Mouse (Mus musculus) stomach, embryonic 14.5 days (tissue): ENCODE measurements at regions not wholly inside any gene's neighbourhood (a gene's known extent, or its start where the extent isn't known, plus 50 kb on each side); places are given as distances from the start of the nearest gene placed in this dataset.
A peak's percentile ranks its signal among the peaks of the same experiment; 100 is the strongest.

Source experiments
- ATAC-seq: fragments of 200-750 bp; cut with Nextera tagmentation; 2 replicates; pipeline ENCODE4 v1.8.0; 2017; ENCODE audit warnings: low read depth, moderate TSS enrichment; ENCODE audit not compliant: insufficient number of reproducible peaks, insufficient read depth, low FRiP score
- H3K27ac ChIP-seq: fragments of 300-500 bp; sonication (generic); 2 replicates; pipeline ENCODE4 v1.5.1; 2014; ENCODE audit warnings: mild to moderate bottlenecking, low read length, moderate library complexity, mixed read lengths
- H3K27me3 ChIP-seq: fragments of 300-500 bp; sonication (generic); 2 replicates; pipeline ENCODE4 v1.6.1; 2014; ENCODE audit warnings: low read length, control low read depth, mixed read lengths; ENCODE audit not compliant: control insufficient read depth, insufficient read depth
- H3K36me3 ChIP-seq: fragments of 300-500 bp; sonication (generic); 2 replicates; pipeline ENCODE4 v1.6.1; 2014; ENCODE audit warnings: mild to moderate bottlenecking, control low read depth, low read length, moderate library complexity, mixed read lengths; ENCODE audit not compliant: control insufficient read depth, insufficient read depth
- H3K4me1 ChIP-seq: fragments of 300-500 bp; sonication (generic); 2 replicates; pipeline ENCODE4 v1.6.1; 2014; ENCODE audit warnings: low read length, control low read depth, mixed read lengths; ENCODE audit not compliant: control insufficient read depth, insufficient read depth
- H3K4me2 ChIP-seq: fragments of 300-500 bp; sonication (generic); replicated peaks from 2 replicates; pipeline ENCODE4 v1.6.1; 2014; ENCODE audit warnings: low read depth, low read length, control low read depth
- H3K4me3 ChIP-seq: fragments of 300-500 bp; sonication (generic); 2 replicates; pipeline ENCODE4 v1.5.1; 2014; ENCODE audit warnings: low read depth, low read length, control low read depth
- H3K9ac ChIP-seq: fragments of 300-500 bp; sonication (generic); replicated peaks from 2 replicates; pipeline ENCODE4 v1.6.1; 2014; ENCODE audit warnings: low read depth, mild to moderate bottlenecking, control low read depth, low read length, moderate library complexity, mixed read lengths
- H3K9me3 ChIP-seq: fragments of 300-500 bp; sonication (generic); 2 replicates; pipeline ENCODE4 v1.6.1; 2016; ENCODE audit warnings: low read depth, low read length, control low read depth; ENCODE audit not compliant: control insufficient read depth
- WGBS: fragments of 180-500 bp; shearing (Covaris S2); extraction: QIAGEN DNeasy Blood & Tissue Kit; methylation state at CpG from one replicate; pipeline ENCODE4 v1.1.7; 2014; 5-methylcytosine and 5-hydroxymethylcytosine counted together

DNA sequence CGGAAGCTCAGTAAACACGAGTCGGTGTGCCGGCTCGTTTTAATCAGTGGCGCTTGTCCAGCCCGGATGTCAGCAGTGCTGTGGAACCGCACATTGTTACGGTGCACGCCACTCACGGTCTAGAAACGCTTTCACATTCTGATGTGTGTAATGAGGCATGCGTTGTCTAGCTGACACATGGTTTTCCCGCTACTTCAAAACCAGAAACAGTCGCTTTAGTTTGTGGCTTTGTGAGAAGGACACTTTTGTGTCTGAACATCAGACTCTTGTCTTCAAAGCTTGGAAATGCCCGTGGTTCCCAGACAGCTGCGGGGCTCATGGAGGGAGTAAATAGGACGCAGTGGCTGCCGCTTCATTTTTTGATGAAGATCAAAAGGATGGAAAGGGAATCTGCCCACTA lies 77.0 kb upstream of the Lgr5 start:
- H3K4me1 ChIP-seq: no peaks in the 10 kb centered on the region
- WGBS: 74% methylated on average over 19 of the region's 19 CpGs
- no peak overlapping the region for H3K9ac ChIP-seq
- H3K4me3 ChIP-seq: no peak overlapping the region
- no peak for ATAC-seq
- H3K27me3 ChIP-seq: no peaks in the 10 kb centered on the region
- no peaks in the 10 kb centered on the region for H3K36me3 ChIP-seq
- H3K4me2 ChIP-seq: no peak overlapping the region
- H3K9me3 ChIP-seq: no peaks in the 10 kb centered on the region
- no peak overlapping the region for H3K27ac ChIP-seq

DNA sequence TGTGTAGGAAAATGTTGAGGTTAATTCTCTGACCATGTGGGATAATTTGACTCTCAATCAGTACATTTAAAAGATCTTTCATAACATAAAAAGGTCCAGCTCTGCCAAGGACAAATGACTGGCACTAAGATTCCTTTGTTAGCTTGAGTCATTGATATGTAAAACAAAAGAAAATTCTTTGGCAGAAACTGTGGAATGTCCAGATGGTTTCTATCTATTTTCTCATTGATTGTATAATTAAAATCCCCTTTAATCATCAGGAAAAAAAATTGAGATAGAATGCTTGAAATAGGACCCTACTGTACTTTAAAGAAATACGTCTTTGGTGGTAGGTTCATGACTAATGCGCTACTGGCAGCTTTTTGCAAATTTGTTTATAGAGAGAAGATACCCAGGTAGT lies 89.1 kb upstream of the Lgr5 start:
- H3K4me3 ChIP-seq: no peak overlapping the region
- H3K27me3 ChIP-seq: no peaks in the 10 kb centered on the region
- WGBS: 82% methylated on average over 2 of the region's 2 CpGs
- no peaks in the 10 kb centered on the region for H3K4me1 ChIP-seq
- H3K9ac ChIP-seq: no peak overlapping the region
- no peak overlapping the region for H3K27ac ChIP-seq
- no peaks in the 10 kb centered on the region for H3K36me3 ChIP-seq
- H3K4me2 ChIP-seq: no peak overlapping the region
- ATAC-seq: no peak
- no peaks in the 10 kb centered on the region for H3K9me3 ChIP-seq

DNA sequence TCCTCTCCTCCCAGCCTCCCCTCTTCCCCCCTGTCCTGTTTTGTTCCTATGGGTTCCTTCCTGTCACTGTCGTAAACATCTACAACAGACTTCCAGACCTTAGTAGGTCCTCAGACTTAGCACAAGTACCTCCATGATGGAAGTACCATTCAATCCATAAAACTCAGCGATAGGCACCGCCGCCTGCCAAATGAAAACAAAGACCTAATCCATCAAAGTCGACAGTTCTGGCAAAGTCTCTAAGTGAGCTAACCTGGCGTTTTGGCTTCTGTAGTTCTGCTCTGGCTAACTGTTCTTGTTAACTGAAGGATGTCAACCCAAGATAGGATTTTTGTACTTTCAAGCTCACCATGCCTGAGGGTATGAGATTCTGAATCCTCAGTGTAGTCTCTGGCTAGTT lies 93.5 kb upstream of the Lgr5 start:
- H3K9ac ChIP-seq: no peak overlapping the region
- H3K4me1 ChIP-seq: no peaks in the 10 kb centered on the region
- H3K27ac ChIP-seq: no peak overlapping the region
- no peaks in the 10 kb centered on the region for H3K36me3 ChIP-seq
- no peaks in the 10 kb centered on the region for H3K9me3 ChIP-seq
- no peak overlapping the region for H3K4me2 ChIP-seq
- H3K27me3 ChIP-seq: no peaks in the 10 kb centered on the region
- no peak for ATAC-seq
- WGBS: 50% methylated on average over 6 of the region's 6 CpGs
- H3K4me3 ChIP-seq: no peak overlapping the region

DNA sequence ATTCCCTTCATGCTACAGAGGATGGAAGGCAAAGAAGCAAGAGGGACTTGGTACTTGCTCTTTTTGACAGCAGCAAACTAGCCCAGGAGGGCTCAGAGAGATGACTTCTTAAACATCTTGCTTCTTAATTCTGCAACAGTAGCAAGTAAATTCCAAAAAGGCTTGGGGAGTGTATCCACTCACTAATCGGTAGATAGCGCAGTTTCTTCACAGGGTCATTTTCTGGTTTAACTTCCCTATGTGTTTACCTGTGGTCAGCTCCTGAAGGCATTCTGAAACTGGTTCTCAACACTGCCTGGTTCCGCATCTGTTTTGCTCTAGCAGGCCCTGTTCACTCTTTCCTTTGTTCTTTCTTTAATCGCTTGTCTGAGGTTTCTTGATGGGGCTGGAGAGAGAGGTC lies 104.4 kb upstream of the Lgr5 start:
- ATAC-seq: no peak
- no peak overlapping the region for H3K9ac ChIP-seq
- no peak overlapping the region for H3K4me2 ChIP-seq
- H3K27me3 ChIP-seq: no peaks in the 10 kb centered on the region
- H3K4me3 ChIP-seq: no peak overlapping the region
- no peak overlapping the region for H3K27ac ChIP-seq
- no peaks in the 10 kb centered on the region for H3K9me3 ChIP-seq
- no peaks in the 10 kb centered on the region for H3K4me1 ChIP-seq
- H3K36me3 ChIP-seq: no peaks in the 10 kb centered on the region
- WGBS: 88% methylated on average over 4 of the region's 4 CpGs

DNA sequence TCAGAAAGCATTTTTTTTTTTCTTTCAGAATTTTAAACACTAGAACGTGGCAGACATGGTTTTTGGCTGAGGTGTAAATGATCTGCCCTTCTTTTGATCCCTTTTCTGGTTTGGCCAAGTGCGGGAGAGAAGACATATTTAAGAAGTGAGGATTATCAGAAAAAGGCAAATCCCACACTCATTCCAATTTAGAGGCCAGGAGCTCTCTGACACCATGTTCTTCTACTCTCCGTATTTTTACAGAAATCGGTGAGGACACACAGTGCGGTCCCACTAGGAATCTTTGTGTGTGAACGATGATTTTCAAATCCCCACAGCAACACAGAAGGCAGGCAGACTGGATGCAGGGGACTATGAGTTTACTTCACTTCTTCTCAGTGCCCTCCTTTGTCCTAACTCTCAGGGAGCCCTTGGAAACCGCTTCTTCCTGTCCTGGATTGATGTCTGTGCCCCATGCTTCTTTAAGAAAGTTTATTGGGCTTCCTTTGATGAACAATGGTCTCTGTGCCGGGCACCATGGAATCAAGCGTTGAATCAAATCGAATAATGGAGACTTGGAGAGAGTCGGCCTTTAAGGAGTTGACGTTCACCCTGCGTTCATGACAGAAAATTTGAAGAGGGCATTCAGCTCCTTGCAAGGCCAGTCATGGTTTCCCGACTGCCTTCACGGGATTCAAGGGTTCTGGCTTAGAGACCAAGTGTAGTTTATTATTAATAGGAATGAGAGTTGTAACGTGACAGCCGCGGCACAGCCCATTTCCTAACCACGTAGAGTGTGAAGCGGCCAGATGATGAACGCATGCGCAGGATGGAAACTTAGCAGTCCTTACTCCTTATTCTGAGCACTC lies 106.6 kb upstream of the Lgr5 start:
- Histone ChIP-seq H3K4me1 (no peaks in the 10 kb centered on the region), H3K9me3 (no peaks in the 10 kb centered on the region), H3K27me3 (no peaks in the 10 kb centered on the region), H3K4me2 (no peak overlapping the region), H3K27ac (no peak overlapping the region), H3K4me3 (no peak overlapping the region), H3K36me3 (no peaks in the 10 kb centered on the region), H3K9ac (no peak overlapping the region)
- no peak for ATAC-seq
- WGBS: 86% methylated on average over 22 of the region's 22 CpGs

DNA sequence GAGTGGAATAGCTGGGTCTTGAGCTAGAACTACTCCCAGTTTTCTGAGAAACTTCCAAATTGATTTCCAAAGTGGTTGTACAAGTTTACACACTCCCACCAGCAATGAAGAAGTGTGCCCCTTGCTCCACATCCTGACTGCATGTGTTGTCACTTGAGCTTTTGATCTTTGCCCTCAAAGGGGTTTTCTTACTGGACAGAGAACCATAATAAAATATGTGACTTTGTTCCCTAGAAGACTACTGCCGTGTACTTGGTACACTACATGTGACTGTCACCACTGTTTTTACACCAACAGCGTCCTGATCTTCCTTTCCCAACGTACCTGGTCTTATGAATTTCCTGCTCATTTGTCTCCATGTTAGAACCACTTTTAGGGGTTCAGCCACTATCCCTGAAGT lies 114.3 kb upstream of the Tspan8 start:
- ATAC-seq: no peak
- Histone ChIP-seq H3K9me3 (no peaks in the 10 kb centered on the region), H3K4me3 (no peak overlapping the region), H3K4me1 (no peaks in the 10 kb centered on the region), H3K9ac (no peak overlapping the region), H3K27ac (no peak overlapping the region), H3K36me3 (no peaks in the 10 kb centered on the region), H3K4me2 (no peak overlapping the region), H3K27me3 (no peaks in the 10 kb centered on the region)
- 80% methylated on average over 3 of the region's 3 CpGs for WGBS

DNA sequence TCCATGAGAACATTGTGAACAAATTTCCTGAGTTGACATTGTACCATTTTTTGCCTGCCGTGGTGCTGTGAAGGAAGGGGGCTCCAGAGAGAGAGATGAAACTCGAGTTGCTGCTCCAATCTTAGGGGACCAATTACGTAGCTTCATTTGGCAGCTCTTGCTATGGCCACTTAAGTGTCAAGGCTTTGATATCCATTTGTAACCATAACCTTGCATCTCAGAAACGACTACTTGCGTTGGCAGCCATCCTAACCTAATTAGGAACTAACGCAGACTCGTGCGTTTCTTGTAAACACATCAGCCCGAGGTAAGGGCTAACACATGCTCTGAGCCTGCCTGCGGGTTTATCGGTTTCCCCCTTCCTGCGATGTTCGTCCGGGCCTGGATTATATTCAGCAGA lies 108.0 kb upstream of the Tspan8 start:
- no peak for ATAC-seq
- no peak overlapping the region for H3K9ac ChIP-seq
- H3K9me3 ChIP-seq: no peaks in the 10 kb centered on the region
- H3K4me2 ChIP-seq: peak overlapping the region; percentile 31
- no peaks in the 10 kb centered on the region for H3K4me1 ChIP-seq
- H3K4me3 ChIP-seq: no peak overlapping the region
- H3K27me3 ChIP-seq: no peaks in the 10 kb centered on the region
- 27% methylated on average over 14 of the region's 14 CpGs for WGBS
- H3K36me3 ChIP-seq: no peaks in the 10 kb centered on the region
- H3K27ac ChIP-seq: no peak overlapping the region

DNA sequence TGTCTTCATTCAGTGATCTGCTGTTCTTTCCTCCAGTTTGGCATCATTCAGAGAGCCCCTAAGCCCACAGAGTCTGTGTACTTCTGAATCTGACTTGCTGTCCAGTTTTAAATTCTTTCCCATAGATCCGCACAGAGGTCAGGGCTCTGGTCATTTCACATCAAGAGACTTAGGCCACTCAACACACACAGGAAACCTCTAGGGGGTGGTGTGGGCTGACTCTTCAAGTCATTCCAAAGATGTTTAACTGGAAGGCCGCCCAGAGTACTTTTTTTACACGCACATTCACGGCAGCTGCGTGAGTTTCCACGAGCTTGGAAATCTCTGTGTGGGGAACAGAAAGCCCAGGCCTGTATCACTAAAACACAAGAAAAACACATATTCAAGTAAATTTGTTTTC lies 102.7 kb upstream of the Tspan8 start:
- WGBS: 33% methylated on average over 6 of the region's 6 CpGs
- no peaks in the 10 kb centered on the region for H3K36me3 ChIP-seq
- H3K9ac ChIP-seq: no peak overlapping the region
- H3K4me3 ChIP-seq: no peak overlapping the region
- no peaks in the 10 kb centered on the region for H3K9me3 ChIP-seq
- no peak overlapping the region for H3K4me2 ChIP-seq
- H3K4me1 ChIP-seq: no peaks in the 10 kb centered on the region
- no peak for ATAC-seq
- no peak overlapping the region for H3K27ac ChIP-seq
- no peaks in the 10 kb centered on the region for H3K27me3 ChIP-seq

DNA sequence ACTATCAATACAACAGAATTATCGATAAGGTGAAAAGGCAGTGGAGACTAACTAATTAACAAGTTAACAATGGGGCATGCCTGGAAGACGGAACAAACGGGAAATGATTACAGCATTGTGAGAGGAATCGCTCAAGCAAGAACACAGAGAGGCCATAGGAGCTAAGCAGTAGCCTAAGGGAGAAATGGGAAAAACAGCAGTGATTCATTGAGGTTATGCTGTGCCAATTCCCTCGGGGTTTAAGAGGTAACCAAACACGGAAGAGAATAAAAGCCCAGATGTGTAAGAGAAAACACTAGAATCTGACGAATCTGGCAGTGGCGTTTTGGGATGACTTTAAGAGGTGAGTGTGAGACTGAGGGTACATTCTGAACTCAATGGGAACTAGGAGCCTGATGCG lies 100.5 kb upstream of the Tspan8 start:
- H3K36me3 ChIP-seq: no peaks in the 10 kb centered on the region
- WGBS: 60% methylated on average over 9 of the region's 9 CpGs
- H3K4me3 ChIP-seq: no peak overlapping the region
- H3K4me1 ChIP-seq: no peaks in the 10 kb centered on the region
- no peak for ATAC-seq
- H3K4me2 ChIP-seq: no peak overlapping the region
- H3K9ac ChIP-seq: no peak overlapping the region
- no peak overlapping the region for H3K27ac ChIP-seq
- H3K9me3 ChIP-seq: no peaks in the 10 kb centered on the region
- H3K27me3 ChIP-seq: no peaks in the 10 kb centered on the region
